Mouse (Mus musculus): Measurements from ENCODE around the gene Vps8.
A peak's percentile ranks its signal among the peaks of the same experiment; 100 is the strongest.
"Not testable (repeated sequence)": the region's sequence is repeated elsewhere in the genome, so short reads cannot be mapped to it uniquely, and the experiment has no call there.

Gene Vps8

DNA sequence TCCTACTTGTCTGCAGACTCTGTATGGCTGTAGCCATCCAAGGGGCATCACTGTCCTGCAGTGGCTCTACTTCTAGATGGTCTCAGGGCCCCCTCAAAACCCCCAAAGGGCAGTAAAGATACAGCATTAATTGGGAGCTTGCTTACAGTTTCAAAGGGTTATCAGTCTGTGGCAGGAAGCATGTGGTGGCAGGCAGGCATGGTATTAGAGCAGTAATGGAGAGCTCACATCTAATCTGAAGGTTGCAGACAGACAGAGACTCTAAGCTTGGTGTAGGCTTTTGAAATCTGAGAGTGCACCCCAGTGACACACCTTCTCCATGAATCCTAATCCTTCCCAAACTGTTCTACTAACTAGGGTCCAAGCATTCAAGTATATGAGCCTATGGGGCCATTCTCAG is 211.5 kb downstream of the Vps8 start:
- DNase-seq, result no peak

- no peak for DNase-seq
Measured at GRCm38 (mm10) chr16:21636156-21636853, 213.4 kb downstream of the Vps8 start.

GRCm38 (mm10) chr16:21637201-21637819 is 214.4 kb downstream of the Vps8 start:
- DNase-seq, result no peak

GRCm38 (mm10) chr16:21640766-21641499 is 218.0 kb downstream of the Vps8 start:
- DNase-seq, result no peak

- DNase-seq, result no peak
Measured at GRCm38 (mm10) chr16:21641944-21642343, 219.0 kb downstream of the Vps8 start.

DNA sequence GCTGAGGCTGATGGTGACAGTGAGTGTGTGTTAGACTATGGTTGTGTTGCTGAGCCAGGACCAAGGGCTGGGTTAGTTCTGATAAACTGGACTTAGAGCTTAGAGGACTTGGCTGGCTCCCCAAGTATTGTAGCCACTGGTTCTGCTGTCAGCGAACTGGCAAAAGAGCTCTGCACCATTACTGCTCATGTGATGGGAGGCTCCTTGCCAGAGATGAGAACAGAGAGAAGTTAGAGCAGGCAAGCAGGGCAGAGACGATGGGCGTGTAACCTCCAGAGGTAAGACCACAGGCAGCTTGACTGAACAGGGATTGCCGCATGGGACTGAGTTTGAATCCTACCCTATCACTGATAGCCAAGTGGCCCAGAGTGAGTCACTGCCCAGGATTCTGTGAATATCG is 220.0 kb downstream of the Vps8 start:
- DNase-seq, result no peak

DNA sequence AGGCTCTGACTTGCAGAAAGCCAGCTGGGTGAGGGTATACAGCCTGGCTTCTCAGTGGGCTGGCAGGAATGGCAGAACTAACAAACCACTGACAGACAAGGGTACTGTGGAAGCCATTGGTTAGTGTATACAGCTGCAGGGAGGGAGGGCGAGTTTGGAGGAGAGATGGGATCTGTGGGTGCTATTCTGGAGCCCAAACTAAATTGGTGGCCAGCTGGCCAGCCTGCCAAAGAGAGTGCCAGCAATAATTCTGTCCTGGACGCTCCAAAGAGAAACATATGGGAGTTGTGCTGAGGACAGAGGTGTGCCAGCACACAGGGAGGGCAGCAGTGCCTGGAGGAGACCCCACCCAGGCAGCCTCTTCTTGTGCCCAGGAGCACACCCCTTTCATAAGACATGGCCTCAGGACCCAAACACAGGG is 220.7 kb downstream of the Vps8 start:
- no peak for DNase-seq

DNA sequence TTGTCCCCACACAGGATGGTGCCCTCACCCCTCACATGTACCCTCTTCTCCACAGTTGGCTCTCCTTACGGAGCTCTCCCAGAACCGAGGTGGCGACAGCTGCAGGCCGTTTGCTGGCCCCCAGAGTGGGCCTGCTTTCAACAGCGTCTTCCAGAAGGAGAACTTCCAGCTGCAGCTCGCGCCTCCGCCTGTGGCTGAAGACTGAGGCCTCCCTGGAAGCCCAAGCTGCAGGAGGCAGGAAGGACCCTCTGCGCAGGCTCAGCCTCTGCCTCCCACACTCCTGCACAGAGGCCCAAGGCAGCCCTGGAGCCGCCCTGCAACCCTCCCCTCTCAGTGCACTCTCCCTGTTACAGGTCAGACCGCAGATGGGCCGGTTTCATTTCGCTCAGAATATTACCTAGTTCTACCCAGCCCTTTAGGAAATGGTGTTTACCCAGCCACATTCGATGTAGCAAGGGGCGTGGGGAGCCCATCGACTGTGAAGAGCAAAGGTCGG is 221.2 kb downstream of the Vps8 start:
- peak in 1 of 2 experiments; percentile 10 for DNase-seq

GRCm38 (mm10) chr16:21644574-21644973 is 221.7 kb downstream of the Vps8 start:
- no peak for DNase-seq

DNA sequence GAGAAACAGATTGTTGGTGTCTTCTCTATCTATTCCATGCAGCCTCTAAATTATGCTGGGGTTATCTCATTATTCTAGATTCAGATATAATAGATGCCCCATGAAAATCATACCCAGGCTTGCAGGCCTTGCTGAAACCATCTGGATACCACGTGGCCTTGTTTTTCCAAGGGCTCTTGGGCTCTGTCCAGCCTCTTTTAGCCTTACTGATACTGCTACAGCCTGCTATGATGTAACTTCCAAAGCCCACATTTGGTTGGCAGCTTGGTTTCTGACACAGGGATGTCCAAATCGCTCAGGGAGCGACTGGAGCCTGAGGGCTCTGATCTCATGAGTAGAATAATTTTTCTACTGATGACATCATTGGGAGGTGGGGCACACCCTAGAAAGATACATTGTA is 223.0 kb downstream of the Vps8 start:
- DNase-seq, result no peak

GRCm38 (mm10) chr16:21646496-21646895 is 223.6 kb downstream of the Vps8 start:
- no peak for DNase-seq

GRCm38 (mm10) chr16:21648800-21649199 is 225.9 kb downstream of the Vps8 start:
- DNase-seq, result no peak

- no peak for DNase-seq
Measured at GRCm38 (mm10) chr16:21650289-21650688, 227.4 kb downstream of the Vps8 start.

DNA sequence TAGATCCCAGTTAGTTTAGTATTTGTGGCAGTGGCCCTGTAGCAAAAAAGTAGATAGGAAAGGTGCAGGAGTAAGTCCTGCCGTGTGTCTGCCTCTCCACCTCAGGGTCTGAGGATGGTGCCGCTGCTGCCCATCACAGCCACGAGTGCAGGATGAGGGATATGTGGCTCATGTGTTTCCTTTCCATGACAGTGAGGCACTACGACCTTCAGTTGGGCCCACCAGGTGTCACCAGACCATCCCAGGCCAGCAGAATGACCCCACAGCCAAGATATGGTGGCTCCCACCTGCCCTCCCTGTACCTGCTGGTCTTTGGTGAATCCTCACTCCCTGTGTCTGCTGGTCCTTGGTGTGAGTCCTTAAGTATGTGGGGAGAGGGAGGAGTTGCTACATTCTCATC is 228.2 kb downstream of the Vps8 start:
- DNase-seq, result no peak

GRCm38 (mm10) chr16:21653151-21653550 is 230.2 kb downstream of the Vps8 start:
- DNase-seq, result no peak

DNA sequence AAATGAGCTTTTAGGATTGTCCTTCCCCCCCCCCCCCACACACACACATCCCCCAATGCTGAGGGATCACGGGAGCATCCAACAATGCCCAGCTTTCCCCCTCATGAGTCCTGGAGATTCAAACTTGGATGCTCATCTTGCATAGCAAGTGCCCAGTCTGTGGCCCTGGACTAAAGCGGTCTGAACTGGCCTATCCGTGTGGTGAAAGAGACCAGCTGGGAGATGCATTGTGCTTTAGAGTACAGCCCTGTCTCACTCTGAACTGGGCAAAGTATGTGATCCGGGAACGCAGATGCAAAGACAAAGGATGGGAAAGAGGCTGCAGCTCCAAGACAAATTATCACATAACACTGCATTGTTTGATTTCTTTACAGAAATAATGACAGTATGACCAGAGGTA is 231.5 kb downstream of the Vps8 start:
- no peak for DNase-seq

DNA sequence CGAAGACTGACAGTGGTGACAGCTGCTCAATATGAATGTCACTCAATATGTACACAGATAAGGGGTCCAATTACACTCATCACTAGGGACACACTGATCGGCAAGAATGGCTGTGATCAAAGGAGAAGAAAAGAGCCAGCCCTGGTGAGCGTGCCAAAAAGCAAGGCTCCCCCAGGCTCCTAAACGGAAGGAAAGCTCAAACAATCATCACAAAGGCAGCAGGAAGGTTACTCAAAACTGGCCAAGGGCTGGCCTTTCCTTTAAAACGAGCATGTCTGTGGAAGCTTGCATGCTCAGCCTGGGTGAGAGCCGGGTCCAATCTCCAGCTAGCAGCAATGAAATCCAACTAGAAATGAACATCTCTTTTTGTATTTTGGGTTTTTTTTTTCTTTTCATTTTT is 232.4 kb downstream of the Vps8 start:
- DNase-seq, result no peak

DNA sequence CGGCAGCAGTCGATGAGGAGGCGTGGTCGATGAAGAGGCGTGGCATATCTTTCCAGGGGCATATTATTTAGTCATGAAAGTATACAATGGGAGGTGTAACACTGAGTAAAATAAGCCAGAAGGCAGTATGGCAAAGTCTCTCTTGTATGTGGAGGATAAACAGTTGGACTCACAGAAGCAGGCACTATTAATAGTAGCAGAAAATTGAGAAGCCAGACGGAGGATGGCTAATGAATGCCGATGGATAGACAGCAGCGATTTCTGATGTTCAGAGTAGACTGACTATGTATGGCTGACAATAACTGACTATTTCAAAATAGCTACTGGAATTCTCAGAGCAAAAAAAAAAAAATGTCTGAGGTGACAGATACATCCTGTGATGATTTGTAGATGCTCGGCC is 233.0 kb downstream of the Vps8 start:
- DNase-seq, result no peak

DNA sequence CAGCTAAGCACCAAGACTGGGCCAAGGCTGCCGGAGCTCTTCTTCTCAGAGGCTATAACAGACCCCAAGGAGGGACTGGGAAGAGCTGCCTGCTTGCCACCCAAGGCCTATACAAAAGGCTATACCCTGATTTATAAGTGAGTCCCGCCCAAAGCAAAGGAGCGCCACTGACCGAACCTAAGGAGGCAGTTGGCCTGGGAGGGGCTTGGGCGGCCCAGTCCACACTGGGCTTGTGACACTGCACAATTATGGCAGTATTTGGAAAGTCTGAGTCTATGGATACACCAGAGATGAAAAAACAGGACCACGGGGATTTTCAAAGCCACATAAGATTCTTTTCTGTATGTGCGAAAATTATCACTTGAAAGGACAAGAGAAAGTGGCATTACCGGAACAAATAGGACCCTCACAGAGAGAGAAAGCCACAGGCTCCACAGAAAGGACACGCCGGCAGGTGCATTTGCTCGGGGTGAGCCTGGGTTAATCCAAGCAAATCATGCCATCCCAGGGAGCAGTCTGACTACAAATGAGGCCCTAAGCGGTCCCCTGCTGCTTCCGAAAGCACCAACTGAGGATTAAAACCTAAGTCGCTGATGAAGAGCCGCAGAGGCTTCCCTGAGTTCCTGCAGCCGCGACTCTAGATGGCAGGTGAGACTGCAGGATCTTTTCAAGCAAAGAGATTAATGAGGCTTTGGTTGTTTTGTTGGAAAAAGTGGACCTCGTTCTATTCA is 241.9 kb downstream of the Vps8 start:
- DNase-seq, result no peak

DNA sequence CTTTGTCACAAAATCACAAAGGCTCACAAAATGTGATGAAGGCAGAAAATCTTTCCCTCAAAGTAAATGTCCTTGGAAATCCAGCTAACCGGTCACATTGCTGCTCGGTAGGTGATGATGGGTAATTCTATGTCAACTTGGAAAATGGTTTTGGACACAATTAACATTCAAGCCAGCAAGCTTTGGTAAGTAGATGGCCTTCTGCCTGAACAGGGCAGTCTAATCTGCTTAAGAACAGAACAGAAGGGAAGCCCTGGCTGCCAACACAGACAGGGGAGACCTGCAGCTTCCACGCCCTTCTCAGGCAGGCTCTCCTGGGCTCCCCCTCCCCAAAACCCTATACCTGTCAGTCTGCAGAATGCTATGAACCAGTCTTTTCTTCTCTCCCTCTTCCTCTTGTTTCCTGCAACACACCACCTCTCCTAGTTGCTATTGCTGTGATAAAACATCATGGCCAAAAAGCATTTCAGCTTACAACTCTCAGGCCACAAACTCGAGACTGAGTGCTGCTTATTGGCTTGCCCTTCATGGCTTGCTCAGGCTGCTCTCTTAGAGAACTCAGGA is 242.6 kb downstream of the Vps8 start:
- no peak for DNase-seq

- DNase-seq, result no peak
Measured at GRCm38 (mm10) chr16:21671878-21672277, 249.0 kb downstream of the Vps8 start.

DNA sequence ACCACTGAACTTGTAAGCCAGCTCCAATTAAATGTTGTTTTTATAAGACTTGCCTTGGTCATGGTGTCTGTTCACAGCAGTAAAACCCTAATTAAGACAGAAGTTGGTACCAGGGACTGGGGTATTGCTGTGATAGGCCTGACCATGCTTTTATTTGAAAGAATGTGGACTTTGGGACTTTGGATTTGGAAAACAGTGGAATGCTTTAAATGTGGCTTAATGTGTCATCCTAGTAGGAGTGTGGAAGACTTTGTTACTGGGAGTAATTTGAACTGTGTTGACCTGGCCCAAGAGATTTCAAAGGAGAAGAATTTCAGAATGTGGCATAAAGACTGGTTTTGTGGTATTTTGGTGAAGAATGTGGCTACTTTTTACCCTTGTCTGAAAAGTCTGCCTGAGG is 250.1 kb downstream of the Vps8 start:
- DNase-seq, result not testable (repeated sequence)

GRCm38 (mm10) chr16:21673651-21674050 is 250.7 kb downstream of the Vps8 start:
- DNase-seq, result not testable (repeated sequence)

All from thymus, adult 18-20 months (tissue).